Mouse (Mus musculus) ES-E14 (cell line): ENCODE results near the gene Prl7a2.

Experiments used
- HCFC1 ChIP-seq: IDR thresholded peaks from 2 replicates; pipeline ENCODE4 v1.6.1; 2012; ENCODE audit warnings: low read length, inconsistent platforms, borderline replicate concordance; ENCODE audit not compliant: insufficient read depth
- MAFK ChIP-seq: IDR thresholded peaks from 2 replicates; pipeline ENCODE4 v1.6.1; 2014; ENCODE audit warnings: mild to moderate bottlenecking, low read depth, low read length, inconsistent platforms; ENCODE audit not compliant: insufficient read depth
- ZNF384 ChIP-seq: IDR thresholded peaks from 2 replicates; pipeline ENCODE4 v1.6.1; 2012; ENCODE audit warnings: low read depth, low read length, inconsistent platforms

- TF ChIP-seq HCFC1 (no peak), MAFK (no peak), ZNF384 (no peak)
Observed at GRCm38 (mm10) chr13:27667936-27668335, at the start of gene Prl7a2.
